In genomic region chr19:53312336-53312871, GRCm38 (mm10) we compare ENCODE assay signal across 8 mouse cellular contexts. TPM values are rescaled to one million over a fixed set of nuclear protein-coding genes. Genes with fewer than 3 reads are reported as not detected.
DNase-seq lines count a peak whose midpoint lies in the region; ATAC-seq lines count a peak whose summit lies in the region.

No protein-coding gene starts in this region.

- under 1% methylated on average over 26 of the region's 26 CpGs for WGBS in heart, embryonic 14.5 days
- WGBS in liver, embryonic 16.5 days (ENCODE audit: insufficient replicate concordance): 0% methylated on average over 22 of the region's 26 CpGs
- under 1% methylated on average over 26 of the region's 26 CpGs for WGBS in neural tube, embryonic 13.5 days

- H3K27ac ChIP-seq in heart, embryonic 14.5 days (replicated peaks in 1 of 2; ENCODE audit: control insufficient read depth in 1 of 2, insufficient read depth in 1 of 2, low read depth in 2 of 2, low read length in 2 of 2): peak overlapping the region; percentile 98 to 99
- H3K27ac ChIP-seq in liver, embryonic 16.5 days (ENCODE audit: low read length): peak overlapping the region; percentile 94
- peak overlapping the region; percentile 98 for H3K27ac ChIP-seq in neural tube, embryonic 13.5 days (replicated peaks)

- no peaks in the 10 kb centered on the region for H3K9me3 ChIP-seq in heart, embryonic 14.5 days (ENCODE audit: control insufficient read depth, low read length)
- no peaks in the 10 kb centered on the region for H3K9me3 ChIP-seq in liver, embryonic 16.5 days (replicated peaks; ENCODE audit: control insufficient read depth, low read length)
- no peaks in the 10 kb centered on the region for H3K9me3 ChIP-seq in neural tube, embryonic 13.5 days

- peak; percentile 17; the same call in 1 of the 2 replicates for ATAC-seq in erythroblast, adult 5-6 weeks (replicated peaks; ENCODE audit: low FRiP score, poor library complexity, severe bottlenecking)
- peak; percentile 3; the same call in 1 of the 2 replicates for ATAC-seq in heart, embryonic 14.5 days (ENCODE audit: insufficient number of reproducible peaks, insufficient read depth, low FRiP score, low read depth)
- ATAC-seq in liver, embryonic 16.5 days (ENCODE audit: low read depth): no peak
- ATAC-seq in neural tube, embryonic 13.5 days (ENCODE audit: low read depth): peak; percentile 36

- H3K4me1 ChIP-seq in heart, embryonic 14.5 days (ENCODE audit: control insufficient read depth in 2 of 2, insufficient read depth in 2 of 2, low read length in 2 of 2): peaks cover 10 to 14% of the 10 kb centered on the region in 2 experiments
- peaks cover 21% of the 10 kb centered on the region for H3K4me1 ChIP-seq in liver, embryonic 16.5 days (ENCODE audit: control insufficient read depth, low read depth, low read length)
- peaks cover 38% of the 10 kb centered on the region for H3K4me1 ChIP-seq in neural tube, embryonic 13.5 days (replicated peaks)

- H3K36me3 ChIP-seq in heart, embryonic 14.5 days (ENCODE audit: control insufficient read depth, insufficient read depth, low read length): no peaks in the 10 kb centered on the region
- no peaks in the 10 kb centered on the region for H3K36me3 ChIP-seq in liver, embryonic 16.5 days (ENCODE audit: control insufficient read depth, insufficient read depth)
- H3K36me3 ChIP-seq in neural tube, embryonic 13.5 days: no peaks in the 10 kb centered on the region

- H3K9ac ChIP-seq in heart, embryonic 14.5 days (ENCODE audit: low read length): peak overlapping the region; percentile 98
- peak overlapping the region; percentile 93 for H3K9ac ChIP-seq in liver, embryonic 16.5 days (ENCODE audit: low read depth, low read length)
- peak overlapping the region; percentile 93 for H3K9ac ChIP-seq in neural tube, embryonic 13.5 days

- H3K4me2 ChIP-seq in heart, embryonic 14.5 days (ENCODE audit: low read length): peak overlapping the region; percentile 94
- H3K4me2 ChIP-seq in liver, embryonic 16.5 days (ENCODE audit: low read depth, low read length): peak overlapping the region; percentile 98
- peak overlapping the region; percentile 80 for H3K4me2 ChIP-seq in neural tube, embryonic 13.5 days

- peak; percentile 71 for DNase-seq in CD4-positive, CD25-positive, alpha-beta regulatory T cell, adult 2 months (ENCODE audit: low read depth, low spot score)
- peak; percentile 71 for DNase-seq in adrenal gland, postnatal 14 days
- DNase-seq in kidney, postnatal 14 days: peak; percentile 70
- peak; percentile 34 to 42 for DNase-seq in thymus, postnatal 10 days (ENCODE audit: low spot score in 2 of 2)

- H3K4me3 ChIP-seq in heart, embryonic 14.5 days (ENCODE audit: control insufficient read depth in 1 of 2, insufficient read depth in 1 of 2, low read depth in 1 of 2, low read length in 2 of 2): peak overlapping the region; percentile 70 to 84
- H3K4me3 ChIP-seq in liver, embryonic 16.5 days (ENCODE audit: low read depth, low read length): peak overlapping the region; percentile 82
- peak overlapping the region; percentile 84 for H3K4me3 ChIP-seq in neural tube, embryonic 13.5 days

- no peaks in the 10 kb centered on the region for H3K27me3 ChIP-seq in heart, embryonic 14.5 days (ENCODE audit: control insufficient read depth, insufficient read depth, low read length)
- H3K27me3 ChIP-seq in liver, embryonic 16.5 days (ENCODE audit: control insufficient read depth, insufficient read depth, low read depth, low read length): no peaks in the 10 kb centered on the region
- H3K27me3 ChIP-seq in neural tube, embryonic 13.5 days: no peaks in the 10 kb centered on the region

RNA-seq across cellular contexts. Expression of gene Mxi1, which starts 2.1 kb away (rescaled TPM):
- 27.3 and 31.0 TPM in 2 replicates for total RNA-seq in adrenal gland, postnatal 14 days (2021)
- 71.1 and 75.4 TPM in 2 replicates for total RNA-seq in erythroblast, adult 5-6 weeks (2015; ENCODE audit: low replicate concordance)
- total RNA-seq in erythroblast, adult 5-6 weeks (2017; ENCODE audit: low replicate concordance): 156 and 229 TPM in 2 replicates
- 46.0 and 49.7 TPM in 2 replicates for polyA plus RNA-seq in heart, embryonic 14.5 days (2014; fragmentation: Nextera tagmentation; extraction: Ambion mirVana)
- polyA plus RNA-seq in liver, embryonic 16.5 days (2015; fragmentation: Nextera tagmentation; extraction: Ambion mirVana): 14.1 and 16.7 TPM in 2 replicates
- polyA plus RNA-seq in neural tube, embryonic 13.5 days (2015; fragmentation: Nextera tagmentation; extraction: Ambion mirVana): 59.8 and 66.5 TPM in 2 replicates

RNA-seq across cellular contexts. Expression of gene Gm10197, which starts 59.2 kb away (rescaled TPM):
- total RNA-seq in adrenal gland, postnatal 14 days (2021): not detected in 2 replicates
- not detected in 2 replicates for total RNA-seq in erythroblast, adult 5-6 weeks (2015; ENCODE audit: low replicate concordance)
- total RNA-seq in erythroblast, adult 5-6 weeks (2017; ENCODE audit: low replicate concordance): not detected in 2 replicates
- polyA plus RNA-seq in heart, embryonic 14.5 days (2014; fragmentation: Nextera tagmentation; extraction: Ambion mirVana): not detected in 2 replicates
- polyA plus RNA-seq in liver, embryonic 16.5 days (2015; fragmentation: Nextera tagmentation; extraction: Ambion mirVana): not detected in 2 replicates
- not detected in 2 replicates for polyA plus RNA-seq in neural tube, embryonic 13.5 days (2015; fragmentation: Nextera tagmentation; extraction: Ambion mirVana)
